Mouse (Mus musculus) midbrain, embryonic 16.5 days (tissue): ENCODE results near the gene Anpep. TPM values are rescaled to one million over a fixed set of nuclear protein-coding genes. Genes with fewer than 3 reads are reported as not detected.

ENCODE experiments used
- ATAC-seq: fragments of 200-750 bp; cut with Nextera tagmentation; 2 replicates; pipeline ENCODE4 v1.8.0; 2017; ENCODE audit warnings: moderate TSS enrichment
- H3K27ac ChIP-seq: fragments of 300-500 bp; sonication (generic); 2 replicates; pipeline ENCODE4 v1.5.1; 2014; ENCODE audit warnings: mild to moderate bottlenecking, low read length, mixed read lengths
- H3K27me3 ChIP-seq: fragments of 300-500 bp; sonication (generic); 2 replicates; pipeline ENCODE4 v1.6.1; 2014; ENCODE audit warnings: low read depth, low read length, mixed read lengths; ENCODE audit not compliant: control insufficient read depth, insufficient read depth
- H3K36me3 ChIP-seq: fragments of 300-500 bp; sonication (generic); 2 replicates; pipeline ENCODE4 v1.6.1; 2014; ENCODE audit warnings: mild to moderate bottlenecking, low read length, moderate library complexity, mixed read lengths; ENCODE audit not compliant: control insufficient read depth, insufficient read depth
- H3K4me1 ChIP-seq: fragments of 300-500 bp; sonication (generic); 2 replicates; pipeline ENCODE4 v1.6.1; 2014; ENCODE audit warnings: mild to moderate bottlenecking, low read length, mixed read lengths; ENCODE audit not compliant: control insufficient read depth, insufficient read depth
- H3K4me2 ChIP-seq: fragments of 300-500 bp; sonication (generic); 2 replicates; pipeline ENCODE4 v1.6.1; 2014; ENCODE audit warnings: mild to moderate bottlenecking, low read length, mixed read lengths
- H3K4me3 ChIP-seq: fragments of 300-500 bp; sonication (generic); 2 replicates; pipeline ENCODE4 v1.5.1; 2014; ENCODE audit warnings: low read depth, mild to moderate bottlenecking, low read length, moderate library complexity, mixed read lengths
- H3K9ac ChIP-seq: fragments of 300-500 bp; sonication (generic); 2 replicates; pipeline ENCODE4 v1.6.1; 2014; ENCODE audit warnings: low read depth, low read length, mixed read lengths
- H3K9me3 ChIP-seq: fragments of 300-500 bp; sonication (generic); replicated peaks from 2 replicates; pipeline ENCODE4 v1.6.1; 2014; ENCODE audit warnings: mild to moderate bottlenecking, low read length, mixed read lengths; ENCODE audit not compliant: control insufficient read depth, poor library complexity, severe bottlenecking
- WGBS: fragments of 180-500 bp; shearing (Covaris S2); extraction: QIAGEN DNeasy Blood & Tissue Kit; methylation state at CpG from one replicate; pipeline ENCODE4 v1.1.7; 2014; 5-methylcytosine and 5-hydroxymethylcytosine counted together
- polyA plus RNA-seq: library from polyadenylated mRNA; unstranded; fragments of >200 nt; fragmentation: Nextera tagmentation; extraction: Ambion mirVana; gene quantifications from 2 replicates; pipeline ENCODE4 v1.2.1, GENCODE M21; 2015

Anpep gene
- 3.2 and 3.4 TPM in 2 replicates for polyA plus RNA-seq

DNA sequence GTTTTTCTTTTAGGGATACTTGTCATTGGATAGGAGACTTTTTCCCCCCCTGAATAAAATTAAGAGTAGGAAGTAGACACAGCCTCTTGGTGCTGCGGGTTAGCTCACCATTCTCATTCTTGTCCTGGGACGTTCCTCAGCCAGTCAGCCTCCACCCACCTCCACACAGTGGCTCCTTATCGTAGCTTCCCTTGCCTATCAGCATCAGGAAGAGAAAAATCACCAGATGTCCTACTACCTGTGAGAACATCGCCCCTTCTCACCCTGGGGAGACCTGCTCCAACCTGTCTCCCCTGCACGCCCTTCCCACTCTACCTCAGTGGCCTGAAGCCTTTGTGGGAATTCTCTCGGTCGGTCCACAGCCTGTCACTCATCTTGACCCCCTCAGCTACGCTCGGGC, at the start of gene Anpep:
TSS of gene Anpep (minus strand) at position 249 of the 400 bp plus-strand sequence.
- Histone ChIP-seq H3K9ac (no peak within 1 kb of the TSS), H3K27ac (no peak within 1 kb of the TSS), H3K4me3 (no peak within 1 kb of the TSS), H3K27me3 (no peaks in the 10 kb centered on the region), H3K4me2 (no peak within 1 kb of the TSS), H3K4me1 (no peaks in the 10 kb centered on the region), H3K36me3 (no peaks in the 10 kb centered on the region), H3K9me3 (no peaks in the 10 kb centered on the region)
- 84% methylated on average over 9 of the region's 9 CpGs for WGBS
- ATAC-seq, result no peak

DNA sequence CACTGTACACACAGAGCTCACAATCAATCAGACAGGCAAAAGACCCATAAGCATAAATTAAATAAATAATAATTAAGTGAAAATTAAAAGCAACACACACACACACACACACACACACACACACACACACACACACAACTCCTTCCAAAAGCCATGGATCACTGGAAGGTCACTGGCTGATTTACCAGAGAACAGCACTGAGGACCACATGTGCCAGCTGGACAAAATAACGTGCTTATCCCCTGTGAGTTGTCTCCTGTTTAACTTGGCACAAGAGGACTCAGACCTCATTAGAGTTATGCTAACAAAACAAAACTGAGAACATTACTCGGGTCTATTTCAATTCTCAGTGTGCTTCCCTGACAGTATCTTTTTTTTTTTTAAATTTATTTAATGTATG, 46.5 kb upstream of the Anpep start:
- Histone ChIP-seq H3K9me3 (no peaks in the 10 kb centered on the region), H3K27ac (no peak overlapping the region), H3K4me2 (no peak overlapping the region), H3K36me3 (peaks cover 16% of the 10 kb centered on the region), H3K4me1 (no peaks in the 10 kb centered on the region), H3K9ac (no peak overlapping the region), H3K4me3 (no peak overlapping the region), H3K27me3 (no peaks in the 10 kb centered on the region)
- WGBS, result 81% methylated on average over 2 of the region's 2 CpGs
- no peak for ATAC-seq

DNA sequence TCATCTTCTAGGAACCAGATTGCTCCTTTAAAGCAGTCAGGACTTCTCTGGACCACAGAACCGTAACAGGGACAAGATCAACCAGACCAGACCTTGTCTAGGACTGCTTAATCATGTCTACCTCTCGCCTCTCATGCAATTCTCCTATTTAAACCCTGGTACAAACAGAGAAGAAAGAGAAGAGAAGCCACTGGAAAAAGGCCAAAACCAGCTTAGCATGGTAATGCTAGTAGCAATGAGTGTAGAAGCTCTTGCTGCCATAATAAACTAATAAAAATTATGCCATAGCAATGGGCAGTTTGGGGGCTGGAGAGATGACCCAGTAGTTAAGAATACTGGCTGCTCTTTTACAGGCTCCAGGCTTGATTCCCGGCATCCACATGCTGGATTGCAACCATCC, 46.1 kb upstream of the Anpep start:
- no peak overlapping the region for H3K27ac ChIP-seq
- 90% methylated on average over 3 of the region's 3 CpGs for WGBS
- no peak overlapping the region for H3K4me2 ChIP-seq
- no peaks in the 10 kb centered on the region for H3K27me3 ChIP-seq
- no peak overlapping the region for H3K4me3 ChIP-seq
- peaks cover 16% of the 10 kb centered on the region for H3K36me3 ChIP-seq
- H3K9me3 ChIP-seq, result no peaks in the 10 kb centered on the region
- ATAC-seq, result no peak
- no peaks in the 10 kb centered on the region for H3K4me1 ChIP-seq
- no peak overlapping the region for H3K9ac ChIP-seq

DNA sequence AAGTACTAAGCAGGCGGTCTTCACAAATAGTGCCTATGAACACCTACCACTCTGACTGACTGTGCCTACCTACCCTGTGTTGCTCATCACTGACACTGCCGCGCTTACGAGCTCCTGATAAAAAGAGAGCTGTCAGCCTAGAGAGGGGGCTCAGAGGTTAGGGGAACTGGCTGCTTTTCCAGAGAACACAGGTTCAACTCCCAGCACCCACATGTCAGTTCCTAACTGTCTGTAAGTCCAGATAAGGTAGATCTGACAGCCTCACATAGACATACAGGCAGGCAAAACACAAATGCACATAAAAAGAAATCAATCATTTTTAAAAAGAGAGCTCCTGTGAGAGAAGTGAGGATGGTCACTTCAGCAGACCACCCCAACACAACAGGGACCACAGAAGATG, 44.3 kb upstream of the Anpep start:
- Histone ChIP-seq H3K9ac (no peak overlapping the region), H3K27me3 (no peaks in the 10 kb centered on the region), H3K4me1 (no peaks in the 10 kb centered on the region), H3K4me2 (no peak overlapping the region), H3K36me3 (peaks cover 18% of the 10 kb centered on the region), H3K4me3 (no peak overlapping the region), H3K27ac (no peak overlapping the region), H3K9me3 (no peaks in the 10 kb centered on the region)
- WGBS, result 91% methylated on average over 4 of the region's 4 CpGs
- no peak for ATAC-seq

DNA sequence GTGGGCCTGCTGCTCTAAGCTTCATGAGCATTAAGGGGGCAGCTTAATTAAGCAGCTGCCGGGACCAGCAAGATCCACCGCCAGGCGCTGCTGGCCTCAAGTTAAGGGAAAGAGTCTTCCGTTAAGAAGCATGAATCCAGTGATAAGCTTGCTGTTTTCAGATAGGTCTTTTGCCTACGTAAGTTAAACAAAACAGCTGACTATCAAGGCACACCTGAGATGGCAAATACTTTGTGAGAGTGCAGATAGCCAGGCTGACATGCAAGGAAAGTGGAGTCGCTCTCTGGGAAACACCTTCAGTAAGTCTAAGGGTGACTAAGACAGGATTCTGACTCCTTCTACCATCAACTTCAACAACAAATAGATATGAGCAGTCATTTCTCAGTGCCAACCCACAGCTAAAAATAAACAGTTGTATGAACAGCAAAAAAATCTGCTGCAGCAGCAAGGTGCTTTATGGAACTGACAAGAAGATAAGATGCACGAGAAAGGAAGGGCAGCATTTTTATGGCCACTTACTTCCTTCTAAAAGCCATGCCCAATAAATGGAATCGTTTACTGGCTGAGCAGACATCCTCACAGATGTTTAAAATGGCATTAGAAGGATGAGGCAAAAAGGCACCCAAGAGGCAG, 42.4 kb upstream of the Anpep start:
- Histone ChIP-seq H3K9me3 (no peaks in the 10 kb centered on the region), H3K4me1 (no peaks in the 10 kb centered on the region), H3K27me3 (no peaks in the 10 kb centered on the region), H3K27ac (no peak overlapping the region), H3K4me2 (no peak overlapping the region), H3K4me3 (no peak overlapping the region), H3K9ac (no peak overlapping the region), H3K36me3 (peaks cover 6% of the 10 kb centered on the region)
- 93% methylated on average over 8 of the region's 8 CpGs for WGBS
- ATAC-seq, result no peak

DNA sequence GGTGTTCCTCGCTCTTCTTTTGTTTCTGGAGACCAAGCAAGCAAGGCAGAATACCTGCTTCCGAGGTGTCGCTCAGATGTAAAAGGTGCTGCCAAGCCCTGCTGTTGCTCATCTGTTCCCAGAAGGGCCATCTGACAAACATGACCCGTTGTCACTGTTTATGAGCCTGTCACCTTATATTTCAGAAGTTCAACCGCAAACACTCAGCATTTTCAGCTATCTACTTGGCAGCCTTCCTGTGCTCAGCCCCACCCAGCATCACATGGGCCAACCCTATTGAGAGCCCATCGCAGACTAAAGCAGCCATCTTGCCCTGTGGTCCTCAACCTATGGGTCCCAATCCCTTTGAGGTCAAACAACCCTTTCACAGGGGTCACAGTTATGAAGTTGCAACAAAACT, 39.9 kb upstream of the Anpep start:
- Histone ChIP-seq H3K36me3 (peaks cover 7% of the 10 kb centered on the region; the same call in 1 of the 2 replicates), H3K27ac (no peak overlapping the region), H3K4me2 (no peak overlapping the region), H3K9ac (no peak overlapping the region), H3K9me3 (no peaks in the 10 kb centered on the region), H3K4me1 (no peaks in the 10 kb centered on the region), H3K4me3 (no peak overlapping the region), H3K27me3 (no peaks in the 10 kb centered on the region)
- 99% methylated on average over 6 of the region's 6 CpGs for WGBS
- ATAC-seq, result no peak

DNA sequence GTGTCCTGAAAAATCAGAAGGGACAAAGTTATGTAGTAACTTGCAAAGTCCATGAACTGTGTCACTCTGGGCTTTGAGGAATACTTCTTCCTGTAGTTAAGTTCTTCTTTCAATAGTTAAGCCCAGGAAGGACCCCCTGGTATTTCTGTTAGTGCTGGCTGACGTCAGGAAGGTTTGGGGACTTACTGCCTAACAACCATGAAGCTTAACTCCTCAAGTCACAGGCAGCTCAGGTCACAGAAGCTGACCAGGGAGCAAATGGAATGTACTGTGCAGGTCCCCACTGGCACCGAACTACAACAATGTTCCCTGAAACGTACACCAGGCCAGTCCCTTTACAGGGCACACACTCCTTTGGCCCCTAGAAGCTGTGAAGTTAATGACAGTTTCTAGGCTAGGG, 34.4 kb upstream of the Anpep start:
- Histone ChIP-seq H3K4me2 (no peak overlapping the region), H3K36me3 (peaks cover 10% of the 10 kb centered on the region), H3K9ac (no peak overlapping the region), H3K27ac (no peak overlapping the region), H3K27me3 (no peaks in the 10 kb centered on the region), H3K4me3 (no peak overlapping the region), H3K4me1 (no peaks in the 10 kb centered on the region), H3K9me3 (no peaks in the 10 kb centered on the region)
- 66% methylated on average over 3 of the region's 3 CpGs for WGBS
- no peak for ATAC-seq

DNA sequence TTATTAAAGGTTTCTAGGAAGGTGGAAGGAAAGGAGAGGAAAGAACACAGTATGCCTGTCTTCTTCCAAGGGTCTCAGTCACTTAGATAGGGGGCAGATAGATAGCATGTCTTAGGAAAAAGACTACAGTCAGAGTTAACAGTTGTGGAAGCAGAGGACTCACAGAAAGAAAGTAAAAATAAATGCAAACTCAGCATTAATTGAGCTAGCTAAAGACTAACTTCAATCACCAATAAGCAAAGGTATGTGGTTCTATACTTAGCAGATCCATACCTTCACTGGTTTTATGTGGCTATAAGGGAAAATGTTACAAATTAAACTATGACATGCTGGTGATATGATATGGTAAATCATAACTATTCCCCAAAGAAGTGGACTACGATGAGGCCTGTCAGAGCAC, 33.9 kb upstream of the Anpep start:
- Histone ChIP-seq H3K27ac (no peak overlapping the region), H3K4me1 (no peaks in the 10 kb centered on the region), H3K4me2 (no peak overlapping the region), H3K36me3 (peaks cover 10% of the 10 kb centered on the region), H3K9ac (no peak overlapping the region), H3K27me3 (no peaks in the 10 kb centered on the region), H3K4me3 (no peak overlapping the region), H3K9me3 (no peaks in the 10 kb centered on the region)
- ATAC-seq, result no peak
- 100% methylated on average over 1 of the region's 1 CpGs for WGBS

DNA sequence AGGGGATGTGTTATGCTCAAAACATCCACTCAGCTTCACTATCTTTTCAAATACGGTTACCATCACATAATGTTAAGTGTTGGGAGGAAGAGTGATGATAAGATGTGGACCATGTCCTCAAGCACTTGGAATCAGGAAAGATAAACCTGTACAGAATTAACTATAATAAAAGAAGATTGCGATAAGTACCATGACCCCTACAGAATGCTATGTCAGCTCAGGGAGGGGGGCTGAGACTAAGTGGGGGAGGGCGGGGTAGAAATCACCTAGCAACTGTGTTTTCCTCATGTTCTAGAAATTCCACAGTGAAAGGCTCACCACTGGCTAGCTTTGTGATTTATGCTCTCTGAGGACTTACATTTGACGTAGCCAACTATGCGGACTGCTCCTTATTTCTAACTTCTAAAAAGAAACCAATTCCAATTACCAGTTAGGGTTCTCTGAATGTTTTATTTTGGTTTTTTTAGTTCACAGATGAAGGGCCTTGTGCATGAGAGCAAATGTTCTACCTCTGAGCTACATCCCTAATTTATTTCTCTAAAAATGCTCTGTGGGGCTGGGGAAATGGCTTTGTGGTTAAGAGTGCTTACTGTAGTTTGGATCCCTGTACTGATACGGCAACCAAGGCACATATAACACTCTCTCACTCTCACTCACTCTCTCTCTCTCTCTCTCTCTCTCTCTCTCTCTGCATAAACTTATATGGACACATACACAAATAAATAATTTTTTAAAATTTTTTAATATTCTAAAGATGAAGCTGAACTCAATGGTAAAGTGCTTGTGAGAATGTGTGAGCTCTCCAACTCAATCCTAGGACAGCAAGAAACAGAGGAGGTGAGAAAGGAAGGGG, 31.9 kb upstream of the Anpep start:
- 91% methylated on average over 6 of the region's 6 CpGs for WGBS
- H3K4me1 ChIP-seq, result no peaks in the 10 kb centered on the region
- peaks cover 10% of the 10 kb centered on the region for H3K36me3 ChIP-seq
- no peak overlapping the region for H3K4me3 ChIP-seq
- ATAC-seq, result no peak
- no peak overlapping the region for H3K9ac ChIP-seq
- no peak overlapping the region for H3K27ac ChIP-seq
- H3K9me3 ChIP-seq, result no peaks in the 10 kb centered on the region
- H3K27me3 ChIP-seq, result no peaks in the 10 kb centered on the region
- H3K4me2 ChIP-seq, result no peak overlapping the region
